Mouse (Mus musculus): Measurements from ENCODE around the gene Gm8298.

GRCm38 (mm10) chr3:59893276-59893675 lies 32.4 kb downstream of the Gm8298 start:
- TF ChIP-seq POLR2A (IDR thresholded peaks at IDR 0.05; ENCODE audit: borderline replicate concordance, control insufficient read depth, low read depth, low read length) (no peak), CTCF (IDR thresholded peaks at IDR 0.05; ENCODE audit: control insufficient read depth, insufficient read depth, low read length) (no peak)

Measured in bone marrow, adult 2 months (tissue).